Mouse (Mus musculus) kidney, adult 2 months (tissue): ENCODE results near the gene Ctnnbl1.

Experiments used
- CTCF ChIP-seq: fragments of 200-500 bp; conservative IDR thresholded peaks from 2 replicates; pipeline ENCODE4 v1.5.1; 2011; ENCODE audit warnings: low read depth, mild to moderate bottlenecking, control low read depth, low read length, moderate library complexity, mixed read lengths; ENCODE audit not compliant: insufficient read depth, insufficient read length
- POLR2A ChIP-seq: fragments of 200-500 bp; IDR thresholded peaks from one replicate; pipeline ENCODE4 v1.6.1; 2011; ENCODE audit warnings: low read depth, low read length, control low read depth

DNA sequence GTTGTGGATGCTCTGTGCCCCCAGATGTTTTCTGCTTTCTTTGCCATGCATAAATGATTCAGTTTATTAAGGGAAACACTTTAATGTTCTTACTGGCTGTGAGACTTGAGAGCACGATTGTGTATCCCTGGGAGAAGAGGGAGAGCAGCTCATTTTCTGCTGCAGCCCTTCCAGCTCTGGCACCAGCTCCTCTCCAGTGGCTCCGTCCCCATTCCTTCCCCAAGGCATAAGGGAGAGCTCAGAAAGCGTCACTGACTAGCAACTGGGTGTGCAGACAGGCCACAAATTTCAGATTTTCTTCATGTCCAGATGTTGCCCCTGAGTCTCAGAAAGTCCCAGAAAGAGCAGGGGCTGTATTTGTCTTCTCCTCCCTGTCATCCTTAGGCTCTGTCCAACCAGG, 67.9 kb downstream of the Ctnnbl1 start:
- TF ChIP-seq POLR2A (no peak), CTCF (no peak)
